Mouse (Mus musculus) thymus, adult 2 months (tissue): ENCODE measurements at regions not wholly inside any gene's neighbourhood (a gene's known extent, or its start where the extent isn't known, plus 50 kb on each side); places are given as distances from the start of the nearest gene placed in this dataset.

Experiments
- DNase-seq: peaks from one replicate; pipeline ENCODE4 v3.0.0; 2021
- H3K27ac ChIP-seq: fragments of 200-500 bp; 2 replicates; pipeline ENCODE4 v1.5.1; 2012; ENCODE audit warnings: low read length, control low read depth; ENCODE audit not compliant: control insufficient read depth, insufficient read depth
- H3K27me3 ChIP-seq: fragments of 200-500 bp; 2 replicates; pipeline ENCODE4 v1.6.1; 2012; ENCODE audit warnings: mild to moderate bottlenecking, low read length, moderate library complexity, mixed read lengths; ENCODE audit not compliant: control insufficient read depth, insufficient read depth
- H3K36me3 ChIP-seq: fragments of 200-500 bp; 2 replicates; pipeline ENCODE4 v1.6.1; 2012; ENCODE audit warnings: mild to moderate bottlenecking, low read length, moderate library complexity; ENCODE audit not compliant: control insufficient read depth, insufficient read depth
- H3K4me1 ChIP-seq: fragments of 200-500 bp; replicated peaks from 2 replicates; pipeline ENCODE4 v1.6.1; 2012; ENCODE audit warnings: low read length; ENCODE audit not compliant: control insufficient read depth, insufficient read depth
- H3K4me3 ChIP-seq: fragments of 200-500 bp; 2 replicates; pipeline ENCODE4 v1.5.1; 2012; ENCODE audit warnings: mild to moderate bottlenecking, low read length, control low read depth, moderate library complexity; ENCODE audit not compliant: control insufficient read depth, insufficient read depth
- CTCF ChIP-seq: fragments of 200-500 bp; IDR thresholded peaks from 2 replicates; pipeline ENCODE4 v1.5.1; 2012; ENCODE audit warnings: mild to moderate bottlenecking, control low read depth, low read length, moderate library complexity, borderline replicate concordance; ENCODE audit not compliant: control insufficient read depth, poor library complexity, insufficient read depth; ENCODE audit errors: extremely low read depth
- POLR2A ChIP-seq: fragments of 200-500 bp; IDR thresholded peaks from 2 replicates; pipeline ENCODE4 v1.6.1; 2012; ENCODE audit warnings: mild to moderate bottlenecking, low read length, control low read depth, moderate library complexity; ENCODE audit not compliant: control insufficient read depth, poor library complexity, insufficient read depth; ENCODE audit errors: extremely low read depth
- WGBS: fragments of 180-500 bp; shearing (Covaris S2); methylation state at CpG from one replicate; pipeline ENCODE4 v1.1.7; 2018; 5-methylcytosine and 5-hydroxymethylcytosine counted together

- no peaks in the 10 kb centered on the region for H3K36me3 ChIP-seq
- no peaks in the 10 kb centered on the region for H3K27me3 ChIP-seq
- H3K4me1 ChIP-seq: no peaks in the 10 kb centered on the region
- DNase-seq: no peak
- H3K4me3 ChIP-seq: no peak overlapping the region
- no peak overlapping the region for H3K27ac ChIP-seq
- 88% methylated on average over 5 of the region's 5 CpGs for WGBS
- TF ChIP-seq CTCF (no peak), POLR2A (no peak)
Measured at GRCm38 (mm10) chr2:10978772-10979171, 193.1 kb upstream of the Prkcq start.

GRCm38 (mm10) chr2:10986101-10986500, 185.8 kb upstream of the Prkcq start:
- Histone ChIP-seq H3K4me3 (no peak overlapping the region), H3K27ac (no peak overlapping the region), H3K4me1 (no peaks in the 10 kb centered on the region), H3K27me3 (no peaks in the 10 kb centered on the region), H3K36me3 (no peaks in the 10 kb centered on the region)
- TF ChIP-seq POLR2A (no peak), CTCF (no peak)
- WGBS: 81% methylated on average over 7 of the region's 7 CpGs
- no peak for DNase-seq

GRCm38 (mm10) chr2:10990043-10990728, 181.7 kb upstream of the Prkcq start:
- no peak for DNase-seq
- H3K4me3 ChIP-seq: no peak overlapping the region
- WGBS: 91% methylated on average over 7 of the region's 7 CpGs
- H3K27me3 ChIP-seq: no peaks in the 10 kb centered on the region
- no peak overlapping the region for H3K27ac ChIP-seq
- no peaks in the 10 kb centered on the region for H3K4me1 ChIP-seq
- TF ChIP-seq CTCF: no peak
- no peaks in the 10 kb centered on the region for H3K36me3 ChIP-seq

GRCm38 (mm10) chr2:10998798-10999197, 173.1 kb upstream of the Prkcq start:
- Histone ChIP-seq H3K27ac (no peak overlapping the region), H3K4me3 (no peak overlapping the region), H3K4me1 (no peaks in the 10 kb centered on the region), H3K27me3 (no peaks in the 10 kb centered on the region), H3K36me3 (no peaks in the 10 kb centered on the region)
- WGBS: 90% methylated on average over 1 of the region's 1 CpGs
- no peak for TF ChIP-seq CTCF
- TF ChIP-seq POLR2A: no peak
- DNase-seq: no peak

- Histone ChIP-seq H3K27ac (no peak overlapping the region), H3K27me3 (no peaks in the 10 kb centered on the region), H3K4me3 (no peak overlapping the region), H3K4me1 (no peaks in the 10 kb centered on the region), H3K36me3 (no peaks in the 10 kb centered on the region)
- 70% methylated on average over 1 of the region's 1 CpGs for WGBS
- no peak for DNase-seq
- TF ChIP-seq POLR2A (no peak), CTCF (no peak)
Measured at GRCm38 (mm10) chr2:10999217-10999618, 172.7 kb upstream of the Prkcq start.

- 34% methylated on average over 2 of the region's 2 CpGs for WGBS
- Histone ChIP-seq H3K27me3 (no peaks in the 10 kb centered on the region), H3K4me3 (no peak overlapping the region), H3K36me3 (no peaks in the 10 kb centered on the region), H3K4me1 (no peaks in the 10 kb centered on the region), H3K27ac (no peak overlapping the region)
- TF ChIP-seq CTCF (no peak), POLR2A (no peak)
- no peak for DNase-seq
Measured at GRCm38 (mm10) chr2:11005806-11006205, 166.1 kb upstream of the Prkcq start.
